Mouse (Mus musculus) large intestine, adult 2 months (tissue): ENCODE results near the gene Gm20806. TPM values are rescaled to one million over a fixed set of nuclear protein-coding genes. Genes with fewer than 3 reads are reported as not detected.
"Not testable (repeated sequence)": the region's sequence is repeated elsewhere in the genome, so short reads cannot be mapped to it uniquely, and the experiment has no call there.

Experiments used
- DNase-seq: peaks from one replicate; pipeline ENCODE4 v3.0.0-alpha.2; 2012; ENCODE audit warnings: low read depth, low spot score
- WGBS: fragments of 180-500 bp; shearing (Covaris S2); methylation state at CpG from one replicate; pipeline ENCODE4 v1.1.7; 2018; 5-methylcytosine and 5-hydroxymethylcytosine counted together
- polyA plus RNA-seq: library from polyadenylated mRNA; depleted of rRNA; stranded (reverse); fragments of >200 nt; gene quantifications from 2 replicates; pipeline ENCODE4 v1.2.3, GENCODE M21; 2012; rRNA removed

Gene Gm20806
- polyA plus RNA-seq = not detected in 2 replicates

- WGBS = no CpG with 5 or more reads among the region's 4 CpGs
- not testable (repeated sequence) for DNase-seq
Observed at GRCm38 (mm10) chrY:78837956-78838355, at the start of gene Gm20806. Gene Gm20806 (minus strand): TSS chrY:78838056.
